8 mouse cellular contexts compared by ENCODE assay signal in genomic region chr9:58196610-58197567, GRCm38 (mm10). TPM values are rescaled to one million over a fixed set of nuclear protein-coding genes. Genes with fewer than 3 reads are reported as not detected.
DNase-seq lines count a peak whose midpoint lies in the region; ATAC-seq lines count a peak whose summit lies in the region.

No protein-coding gene starts in this region.

- peak overlapping the region; percentile 41 for H3K4me2 ChIP-seq in kidney, embryonic 16.5 days (replicated peaks; ENCODE audit: low read depth, low read length)
- H3K4me2 ChIP-seq in embryonic facial prominence, embryonic 11.5 days (ENCODE audit: low read depth, low read length): peak overlapping the region; percentile 49
- peak overlapping the region; percentile 53 for H3K4me2 ChIP-seq in hindbrain, embryonic 14.5 days (replicated peaks)

- H3K9ac ChIP-seq in kidney, embryonic 16.5 days (replicated peaks; ENCODE audit: low read length): no peak overlapping the region
- peak overlapping the region; percentile 28 for H3K9ac ChIP-seq in embryonic facial prominence, embryonic 11.5 days (replicated peaks; ENCODE audit: low read length)
- peak overlapping the region; percentile 63 for H3K9ac ChIP-seq in hindbrain, embryonic 14.5 days

- no peak for ATAC-seq in kidney, embryonic 16.5 days (ENCODE audit: low FRiP score, low TSS enrichment)
- ATAC-seq in embryonic facial prominence, embryonic 11.5 days (replicated peaks; ENCODE audit: insufficient number of reproducible peaks, low FRiP score, low TSS enrichment, low read depth): no peak
- ATAC-seq in hindbrain, embryonic 14.5 days (ENCODE audit: low FRiP score): no peak

- no peaks in the 10 kb centered on the region for H3K9me3 ChIP-seq in kidney, embryonic 16.5 days (ENCODE audit: low read length)
- H3K9me3 ChIP-seq in embryonic facial prominence, embryonic 11.5 days (replicated peaks; ENCODE audit: control insufficient read depth, low read length): no peaks in the 10 kb centered on the region
- H3K9me3 ChIP-seq in hindbrain, embryonic 14.5 days (ENCODE audit: control insufficient read depth, low read length): no peaks in the 10 kb centered on the region

- no peaks in the 10 kb centered on the region for H3K36me3 ChIP-seq in kidney, embryonic 16.5 days (ENCODE audit: insufficient read depth, low read length)
- no peaks in the 10 kb centered on the region for H3K36me3 ChIP-seq in embryonic facial prominence, embryonic 11.5 days (replicated peaks; ENCODE audit: control insufficient read depth, insufficient read depth, low read depth, low read length)
- no peaks in the 10 kb centered on the region for H3K36me3 ChIP-seq in hindbrain, embryonic 14.5 days (replicated peaks; ENCODE audit: control insufficient read depth, insufficient read depth)

- H3K27me3 ChIP-seq in kidney, embryonic 16.5 days (ENCODE audit: insufficient read depth, low read length): peaks cover 80% of the 10 kb centered on the region
- peaks cover 62% of the 10 kb centered on the region for H3K27me3 ChIP-seq in embryonic facial prominence, embryonic 11.5 days (ENCODE audit: control insufficient read depth, insufficient read depth, low read length)
- H3K27me3 ChIP-seq in hindbrain, embryonic 14.5 days (ENCODE audit: control insufficient read depth, insufficient read depth, low read length): peaks cover 81% of the 10 kb centered on the region

- H3K4me3 ChIP-seq in kidney, embryonic 16.5 days (ENCODE audit: low read length): peak overlapping the region; percentile 24
- peak overlapping the region; percentile 14 for H3K4me3 ChIP-seq in embryonic facial prominence, embryonic 11.5 days (ENCODE audit: low read depth, low read length)
- H3K4me3 ChIP-seq in hindbrain, embryonic 14.5 days (replicated peaks; ENCODE audit: low read length): peak overlapping the region; percentile 31

- no peak overlapping the region for H3K27ac ChIP-seq in kidney, embryonic 16.5 days (ENCODE audit: low read length)
- H3K27ac ChIP-seq in embryonic facial prominence, embryonic 11.5 days (replicated peaks; ENCODE audit: low read depth, low read length): no peak overlapping the region
- peak overlapping the region; percentile 44 for H3K27ac ChIP-seq in hindbrain, embryonic 14.5 days

- H3K4me1 ChIP-seq in kidney, embryonic 16.5 days (ENCODE audit: insufficient read depth, low read length): peaks cover 46% of the 10 kb centered on the region
- H3K4me1 ChIP-seq in embryonic facial prominence, embryonic 11.5 days (ENCODE audit: control insufficient read depth, insufficient read depth, low read length): peaks cover 24% of the 10 kb centered on the region
- peaks cover 29% of the 10 kb centered on the region for H3K4me1 ChIP-seq in hindbrain, embryonic 14.5 days (replicated peaks; ENCODE audit: control insufficient read depth, insufficient read depth, low read length)

- DNase-seq in kidney, adult 11 months: no peak
- no peak for DNase-seq in embryonic facial prominence, embryonic 11.5 days (ENCODE audit: low spot score)
- no peak for DNase-seq in hindbrain, embryonic 14.5 days (ENCODE audit: low spot score)
- DNase-seq in neural tube, embryonic 10.5 days (ENCODE audit: extremely low spot score, low spot score): peak; percentile 52
- DNase-seq in layer of hippocampus, adult 11-12 months (ENCODE audit: low spot score): no peak
- DNase-seq in lung, postnatal 10 days: no peak
- DNase-seq in cerebellum, adult 11 months: no peak

- 7% methylated on average over 46 of the region's 46 CpGs for WGBS in kidney, embryonic 16.5 days
- WGBS in embryonic facial prominence, embryonic 11.5 days: 3% methylated on average over 46 of the region's 46 CpGs
- 2% methylated on average over 46 of the region's 46 CpGs for WGBS in hindbrain, embryonic 14.5 days

RNA-seq across cellular contexts. Expression of gene Islr, which starts 7.2 kb away (rescaled TPM):
- 94.8 and 96.1 TPM in 2 replicates for polyA plus RNA-seq in kidney, embryonic 16.5 days (2015; fragmentation: Nextera tagmentation; extraction: Ambion mirVana)
- 24.6 and 26.7 TPM in 2 replicates for polyA plus RNA-seq in embryonic facial prominence, embryonic 11.5 days (2014; fragmentation: Nextera tagmentation; extraction: Ambion mirVana)
- 30.4 and 34.8 TPM in 2 replicates for polyA plus RNA-seq in hindbrain, embryonic 14.5 days (2014; fragmentation: Nextera tagmentation; extraction: Ambion mirVana)

RNA-seq across cellular contexts. Expression of gene Islr2, which starts 7.2 kb away (rescaled TPM):
- polyA plus RNA-seq in kidney, embryonic 16.5 days (2015; fragmentation: Nextera tagmentation; extraction: Ambion mirVana): 0.17 and 0.23 TPM in 2 replicates
- 5.4 and 5.8 TPM in 2 replicates for polyA plus RNA-seq in embryonic facial prominence, embryonic 11.5 days (2014; fragmentation: Nextera tagmentation; extraction: Ambion mirVana)
- polyA plus RNA-seq in hindbrain, embryonic 14.5 days (2014; fragmentation: Nextera tagmentation; extraction: Ambion mirVana): 7.2 and 17.2 TPM in 2 replicates

RNA-seq across cellular contexts. Expression of gene Pml, which starts 52.7 kb away (rescaled TPM):
- 26.7 TPM in 2 replicates for polyA plus RNA-seq in kidney, embryonic 16.5 days (2015; fragmentation: Nextera tagmentation; extraction: Ambion mirVana)
- polyA plus RNA-seq in embryonic facial prominence, embryonic 11.5 days (2014; fragmentation: Nextera tagmentation; extraction: Ambion mirVana): 13.5 and 14.5 TPM in 2 replicates
- polyA plus RNA-seq in hindbrain, embryonic 14.5 days (2014; fragmentation: Nextera tagmentation; extraction: Ambion mirVana): 4.3 and 4.4 TPM in 2 replicates

RNA-seq across cellular contexts. Expression of gene Stoml1, which starts 56.1 kb away (rescaled TPM):
- 33.8 and 35.8 TPM in 2 replicates for polyA plus RNA-seq in kidney, embryonic 16.5 days (2015; fragmentation: Nextera tagmentation; extraction: Ambion mirVana)
- 20.1 and 22.2 TPM in 2 replicates for polyA plus RNA-seq in embryonic facial prominence, embryonic 11.5 days (2014; fragmentation: Nextera tagmentation; extraction: Ambion mirVana)
- polyA plus RNA-seq in hindbrain, embryonic 14.5 days (2014; fragmentation: Nextera tagmentation; extraction: Ambion mirVana): 103 TPM in 2 replicates
